ENCODE assay signal across 8 mouse cellular contexts in genomic region chr19:10456752-10457483, GRCm38 (mm10). TPM values are rescaled to one million over a fixed set of nuclear protein-coding genes. Genes with fewer than 3 reads are reported as not detected.
DNase-seq lines count a peak whose midpoint lies in the region; ATAC-seq and TF ChIP-seq lines count a peak whose summit lies in the region.

TSS of gene Lrrc10b (minus strand) at chr19:10457473.

- ATAC-seq in intestine, postnatal 0 days, result peak; percentile 72
- ATAC-seq in limb, embryonic 12.5 days (ENCODE audit: insufficient number of reproducible peaks, insufficient read depth, low FRiP score, low TSS enrichment, low read depth), result peak; percentile 46; the same call in 1 of the 2 replicates
- ATAC-seq in midbrain, embryonic 15.5 days (replicated peaks), result peak; percentile 78

- H3K27ac ChIP-seq in intestine, postnatal 0 days (ENCODE audit: low read depth, low read length), result peak within 1 kb of the TSS; percentile 88
- 0 out of 2 replicates have a peak within 1 kb of the TSS, but pooled peaks have one; percentile 12 for H3K27ac ChIP-seq in limb, embryonic 12.5 days
- peak within 1 kb of the TSS; percentile 74 for H3K27ac ChIP-seq in midbrain, embryonic 15.5 days

- WGBS in intestine, postnatal 0 days, result under 1% methylated on average over 82 of the region's 96 CpGs
- under 1% methylated on average over 95 of the region's 96 CpGs for WGBS in limb, embryonic 12.5 days
- WGBS in midbrain, embryonic 15.5 days, result under 1% methylated on average over 96 of the region's 96 CpGs

- H3K9me3 ChIP-seq in E14TG2a.4 (ENCODE audit: low read length), result no peaks in the 10 kb centered on the region
- H3K9me3 ChIP-seq in intestine, postnatal 0 days (ENCODE audit: control insufficient read depth), result no peaks in the 10 kb centered on the region
- H3K9me3 ChIP-seq in limb, embryonic 12.5 days, result no peaks in the 10 kb centered on the region
- H3K9me3 ChIP-seq in midbrain, embryonic 15.5 days, result no peaks in the 10 kb centered on the region

- DNase-seq in adrenal gland, postnatal 36 days, result peak; percentile 70
- DNase-seq in frontal cortex, postnatal 25 days (ENCODE audit: low spot score in 2 of 2), result peak; percentile 59 to 66
- DNase-seq in spleen, postnatal 4 days (ENCODE audit: low spot score in 2 of 2), result peak; percentile 53 to 75
- no peak for DNase-seq in cerebellum, adult 8-10 months

- peak within 1 kb of the TSS; percentile 83 for H3K4me3 ChIP-seq in E14TG2a.4 (replicated peaks; ENCODE audit: low read length)
- peak within 1 kb of the TSS; percentile 55 for H3K4me3 ChIP-seq in intestine, postnatal 0 days (ENCODE audit: low read depth, low read length)
- H3K4me3 ChIP-seq in limb, embryonic 12.5 days (replicated peaks), result peak within 1 kb of the TSS; percentile 58
- H3K4me3 ChIP-seq in midbrain, embryonic 15.5 days, result peak within 1 kb of the TSS; percentile 48

- H3K27me3 ChIP-seq in E14TG2a.4 (ENCODE audit: insufficient read depth, low read length), result peaks cover 92% of the 10 kb centered on the region
- H3K27me3 ChIP-seq in intestine, postnatal 0 days (replicated peaks; ENCODE audit: control insufficient read depth, insufficient read depth, low read length), result peaks cover 44% of the 10 kb centered on the region
- peaks cover 100% of the 10 kb centered on the region for H3K27me3 ChIP-seq in limb, embryonic 12.5 days
- peaks cover 52% of the 10 kb centered on the region for H3K27me3 ChIP-seq in midbrain, embryonic 15.5 days (replicated peaks)

- H3K4me1 ChIP-seq in E14TG2a.4 (replicated peaks; ENCODE audit: low read depth, low read length), result peaks cover 42% of the 10 kb centered on the region
- peaks cover 10% of the 10 kb centered on the region; the same call in 1 of the 2 replicates for H3K4me1 ChIP-seq in intestine, postnatal 0 days (replicated peaks; ENCODE audit: control insufficient read depth, insufficient read depth, low read length)
- peaks cover 20% of the 10 kb centered on the region for H3K4me1 ChIP-seq in limb, embryonic 12.5 days (replicated peaks)
- H3K4me1 ChIP-seq in midbrain, embryonic 15.5 days, result peaks cover 26% of the 10 kb centered on the region

- H3K9ac ChIP-seq in intestine, postnatal 0 days (ENCODE audit: low read depth, low read length), result peak within 1 kb of the TSS; percentile 62
- H3K9ac ChIP-seq in limb, embryonic 12.5 days (replicated peaks), result peak within 1 kb of the TSS; percentile 34
- peak within 1 kb of the TSS; percentile 45 for H3K9ac ChIP-seq in midbrain, embryonic 15.5 days

- H3K36me3 ChIP-seq in E14TG2a.4 (ENCODE audit: insufficient read depth, low read length), result no peaks in the 10 kb centered on the region
- no peaks in the 10 kb centered on the region for H3K36me3 ChIP-seq in intestine, postnatal 0 days (ENCODE audit: control insufficient read depth, insufficient read depth)
- no peaks in the 10 kb centered on the region for H3K36me3 ChIP-seq in limb, embryonic 12.5 days
- H3K36me3 ChIP-seq in midbrain, embryonic 15.5 days (replicated peaks), result no peaks in the 10 kb centered on the region

- no peak for TF ChIP-seq CTCF in E14TG2a.4 (conservative IDR thresholded peaks at IDR 0.05; ENCODE audit: low read length)
- TF ChIP-seq CTCF in intestine, postnatal 0 days (IDR thresholded peaks at IDR 0.05; ENCODE audit: low read depth), result peak; percentile 77

- peak within 1 kb of the TSS; percentile 90 for H3K4me2 ChIP-seq in intestine, postnatal 0 days (replicated peaks; ENCODE audit: low read depth)
- H3K4me2 ChIP-seq in limb, embryonic 12.5 days, result peak within 1 kb of the TSS; percentile 94
- H3K4me2 ChIP-seq in midbrain, embryonic 15.5 days, result peak within 1 kb of the TSS; percentile 81

RNA-seq across cellular contexts. Expression of gene Lrrc10b, which starts in this region (rescaled TPM):
- total RNA-seq in adrenal gland, postnatal 36 days (2021), result 1 to 10 TPM; 3.5 to 6.2 TPM
- polyA plus RNA-seq in intestine, postnatal 0 days (2015; fragmentation: Nextera tagmentation; extraction: Ambion mirVana), result 12.5 and 14.3 TPM in 2 replicates
- polyA plus RNA-seq in limb, embryonic 12.5 days (2016; fragmentation: Nextera tagmentation; extraction: Ambion mirVana), result 0.10 and 0.26 TPM in 2 replicates
- 1.7 and 2.4 TPM in 2 replicates for polyA plus RNA-seq in midbrain, embryonic 15.5 days (2015; fragmentation: Nextera tagmentation; extraction: Ambion mirVana)

Comparison
In these comparisons a context has a peak if more than half of its experiments do, and no peak if none do; other contexts are left out.
1. Peak in ATAC-seq, H3K4me3 ChIP-seq, H3K27ac ChIP-seq, H3K9ac ChIP-seq and H3K4me2 ChIP-seq in limb, embryonic 12.5 days; RNA of the gene not detected or under 1 TPM.
2. H3K27ac ChIP-seq: peak in every context shown above with its lines; median percentile 88 in intestine, postnatal 0 days; 74 in midbrain, embryonic 15.5 days; 12 in limb, embryonic 12.5 days.